Comparison of ENCODE assay signal across 32 mouse cellular contexts in the genomic region with DNA sequence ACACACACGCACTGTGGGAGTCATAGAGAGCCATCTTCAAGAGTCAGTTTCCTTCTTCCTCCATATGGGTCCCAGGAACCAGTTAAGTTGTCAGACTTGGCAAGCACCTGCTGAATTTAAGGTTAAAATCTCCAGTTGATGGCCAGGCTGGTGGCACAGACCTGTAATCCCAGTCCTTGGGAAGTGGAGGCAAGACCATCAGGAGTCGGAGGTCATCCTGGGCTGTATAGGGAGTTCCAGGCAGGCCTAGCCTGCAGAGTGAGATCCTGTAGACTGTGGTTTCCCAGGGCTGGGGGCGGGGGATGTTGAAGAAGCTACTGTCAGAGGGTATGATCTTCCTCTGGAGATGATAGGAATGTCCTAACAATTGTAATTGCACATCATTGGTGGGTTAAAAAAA. TPM values are rescaled to one million over a fixed set of nuclear protein-coding genes. Genes with fewer than 3 reads are reported as not detected.
"Had no signal": no experiment of that assay in that cellular context is flagged by ENCODE, and none has a peak within 500 bp of the region (broad histone marks: within the 10 kb centered on the region; RNA-seq: fewer than 3 reads in every experiment).

No protein-coding gene starts in this region.

- DNase-seq: gastrocnemius, adult 2 months; gastrocnemius, postnatal 10 days; gastrocnemius, postnatal 25 days; heart, adult 2 months; heart, postnatal 14 days; heart, postnatal 36 days; kidney, adult 18-20 months; kidney, adult 8-10 months; kidney, postnatal 10 days; kidney, postnatal 4 days had no signal

- H3K36me3 ChIP-seq: heart, embryonic 13.5 days; heart, embryonic 15.5 days; hindbrain, embryonic 10.5 days; hindbrain, embryonic 12.5 days; limb, embryonic 12.5 days; liver, embryonic 12.5 days had no signal

- H3K9ac ChIP-seq: heart, embryonic 13.5 days; heart, embryonic 15.5 days; hindbrain, embryonic 12.5 days; hindbrain, embryonic 14.5 days; limb, embryonic 12.5 days; liver, embryonic 12.5 days; liver, embryonic 14.5 days had no signal

- ATAC-seq: hindbrain, embryonic 16.5 days; inflammation-experienced regulatory T-cells, adult 6 months; intestine, embryonic 16.5 days; liver, embryonic 12.5 days had no signal

- H3K4me2 ChIP-seq: heart, embryonic 13.5 days; heart, embryonic 15.5 days; hindbrain, embryonic 12.5 days; hindbrain, embryonic 14.5 days; limb, embryonic 12.5 days; liver, embryonic 12.5 days had no signal

- H3K9me3 ChIP-seq: heart, embryonic 13.5 days; heart, embryonic 15.5 days; hindbrain, embryonic 10.5 days; hindbrain, embryonic 12.5 days; limb, embryonic 12.5 days; liver, embryonic 12.5 days had no signal

- H3K4me1 ChIP-seq: heart, embryonic 13.5 days; heart, embryonic 15.5 days; limb, embryonic 12.5 days; liver, embryonic 12.5 days had no signal

- H3K27me3 ChIP-seq: heart, embryonic 13.5 days; heart, embryonic 15.5 days; hindbrain, embryonic 12.5 days; limb, embryonic 12.5 days had no signal

- H3K4me3 ChIP-seq: gastrocnemius, adult 2 months; heart, adult 2 months; heart, embryonic 13.5 days; heart, embryonic 15.5 days; hindbrain, embryonic 10.5 days; hindbrain, embryonic 12.5 days; layer of hippocampus, adult 2 months; left cerebral cortex, adult 2 months; limb, embryonic 12.5 days; liver, embryonic 12.5 days had no signal

- H3K27ac ChIP-seq: gastrocnemius, adult 2 months; heart, adult 2 months; heart, embryonic 13.5 days; heart, embryonic 15.5 days; hindbrain, embryonic 10.5 days; hindbrain, embryonic 12.5 days; hindbrain, embryonic 14.5 days; layer of hippocampus, adult 2 months; left cerebral cortex, adult 2 months; limb, embryonic 12.5 days; liver, embryonic 12.5 days; liver, embryonic 14.5 days had no signal

RNA-seq across cellular contexts. Expression of a gene that starts 5.7 kb away (rescaled TPM):
- total RNA-seq: gastrocnemius, adult 2 months; gastrocnemius, postnatal 25 days; granulocyte monocyte progenitor cell, adult 5-6 weeks; heart, adult 2 months; heart, postnatal 14 days; layer of hippocampus, adult 2 months; layer of hippocampus, postnatal 10 days; layer of hippocampus, postnatal 25 days; left cerebral cortex, adult 2 months; left cerebral cortex, postnatal 14 days; left cerebral cortex, postnatal 36 days; liver, adult 2 months had no signal
- polyA plus RNA-seq: heart, embryonic 13.5 days; heart, embryonic 15.5 days; heart, postnatal 0 days; hindbrain, embryonic 10.5 days; hindbrain, embryonic 12.5 days; hindbrain, embryonic 16.5 days; inflammation-experienced regulatory T-cells, adult 6 months; intestine, embryonic 16.5 days; kidney, embryonic 14.5 days; kidney, embryonic 16.5 days; limb, embryonic 12.5 days; liver, adult 2 months; liver, embryonic 12.5 days had no signal
